Mouse (Mus musculus): ENCODE measurements at regions not wholly inside any gene's neighbourhood (a gene's known extent, or its start where the extent isn't known, plus 50 kb on each side); places are given as distances from the start of the nearest gene placed in this dataset.

GRCm38 (mm10) chr13:7691232-7691631, 511.4 kb upstream of the Adarb2 start:
- in situ Hi-C loops (cut with MboI, MseI), result loop anchor here (5.0 kb wide), 2 partner anchors 76 to 211 kb away; no protein-coding TSS in a partner anchor

DNA sequence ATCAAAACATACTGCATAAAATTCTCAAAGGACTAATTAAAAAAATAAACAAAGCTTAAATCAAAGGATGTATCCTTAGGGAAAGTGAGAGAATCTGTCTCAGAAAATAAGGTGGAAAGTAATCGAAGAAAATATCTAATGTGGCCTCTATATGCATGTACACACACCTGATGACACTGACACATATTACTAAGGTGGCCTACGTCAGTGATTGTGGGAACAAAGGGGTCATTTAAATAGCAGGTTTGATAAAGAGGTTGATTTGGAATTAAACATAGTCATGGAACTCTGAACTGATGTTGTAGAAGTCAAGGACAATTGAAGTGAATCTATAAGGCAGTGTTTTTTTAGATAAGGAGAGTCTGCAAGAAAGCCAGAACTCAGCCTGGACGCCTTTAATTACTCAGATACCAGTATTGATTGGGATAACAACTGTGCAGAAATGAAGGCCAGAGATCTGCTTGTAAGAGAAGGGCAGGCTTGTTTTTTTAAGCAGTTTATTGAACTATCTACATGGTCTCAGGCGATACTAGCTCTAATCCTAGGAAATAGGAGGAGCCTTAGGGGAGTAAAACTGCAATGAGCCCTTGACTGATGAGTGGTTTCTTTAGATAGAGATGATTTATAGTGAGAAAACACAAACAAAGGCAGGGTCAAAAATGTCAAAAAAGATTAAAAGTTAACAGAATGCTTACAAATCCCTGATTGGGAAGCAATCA, 504.9 kb upstream of the Adarb2 start:
- in situ Hi-C loops (cut with MboI, MseI), result no loop called here

- in situ Hi-C loops (cut with MboI, MseI), result no loop called here
These were observed 481.1 kb upstream of the Adarb2 start for GRCm38 (mm10) chr13:7721558-7721957.

DNA sequence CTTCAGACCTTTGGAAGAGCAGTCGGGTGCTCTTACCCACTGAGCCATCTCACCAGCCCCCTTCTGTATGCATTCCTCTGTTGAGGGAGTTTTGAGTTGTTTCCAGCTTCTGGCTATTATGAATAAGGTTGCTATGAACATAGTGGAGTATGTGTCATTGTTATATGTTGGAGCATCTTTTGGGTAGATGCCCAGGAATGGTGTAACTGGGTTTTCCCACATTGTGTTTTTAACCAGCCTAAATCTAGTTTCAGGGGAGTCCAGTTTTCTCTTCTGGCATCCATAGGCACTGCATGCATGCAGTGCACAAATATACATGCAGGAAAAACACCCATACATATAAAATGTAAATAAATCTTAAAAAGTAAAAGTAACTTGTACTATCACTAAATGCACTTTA, 453.0 kb upstream of the Adarb2 start:
- in situ Hi-C loops (cut with MboI, MseI), result no loop called here

GRCm38 (mm10) chr13:7785252-7785651, 417.4 kb upstream of the Adarb2 start:
- in situ Hi-C loops (cut with MboI, MseI), result no loop called here

GRCm38 (mm10) chr13:7790069-7790468, 412.6 kb upstream of the Adarb2 start:
- in situ Hi-C loops (cut with MboI, MseI), result no loop called here

Measured in T-helper 17 cell (primary cell).